Mouse (Mus musculus) NIH3T3 (cell line): Measurements from ENCODE around the gene Galnt6.

ENCODE experiments used
- DNase-seq: peaks from one replicate; pipeline ENCODE4 v3.0.0-alpha.2; 2012; ENCODE audit warnings: low read depth

The Galnt6 gene

DNA sequence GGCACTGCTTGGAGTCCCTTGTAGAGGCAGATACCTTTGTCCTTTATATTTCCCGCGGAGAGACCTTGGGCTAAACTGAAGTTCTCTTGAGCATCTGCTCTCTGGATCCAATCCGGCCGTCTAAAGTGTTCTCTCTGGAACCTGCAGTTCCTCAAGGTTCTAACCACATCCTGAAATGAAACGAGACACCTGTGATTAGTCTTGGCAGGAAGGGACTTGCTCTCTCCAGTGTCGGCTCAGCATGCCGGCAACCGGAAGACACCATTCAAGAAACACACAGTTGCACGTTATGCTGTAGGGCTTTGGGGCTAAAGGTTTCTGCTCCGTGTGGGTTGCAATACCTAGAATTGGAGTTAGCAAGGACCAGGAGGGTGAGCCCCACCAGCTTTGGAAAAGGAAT lies 9.1 kb downstream of the Galnt6 start:
- DNase-seq, result no peak

DNA sequence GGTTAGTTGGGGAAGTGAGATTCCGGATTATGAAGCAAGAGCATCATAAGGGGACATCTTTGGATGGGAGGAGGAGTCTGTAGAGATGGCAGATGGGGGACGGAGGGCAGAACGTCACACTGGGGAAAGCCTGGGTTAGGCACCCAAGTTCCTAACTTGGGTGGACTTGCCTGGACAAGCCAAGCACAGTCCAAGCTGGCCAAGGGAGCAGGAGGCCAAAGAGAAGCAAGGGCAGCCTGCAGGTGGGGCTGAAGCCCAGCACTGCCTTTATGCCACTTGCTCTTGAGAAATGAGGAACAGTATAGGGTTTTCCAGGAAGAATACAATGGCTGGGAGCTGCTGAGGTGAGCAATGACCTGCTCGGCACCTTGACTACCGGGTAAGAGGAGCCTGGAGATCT lies 10.0 kb downstream of the Galnt6 start:
- no peak for DNase-seq

DNA sequence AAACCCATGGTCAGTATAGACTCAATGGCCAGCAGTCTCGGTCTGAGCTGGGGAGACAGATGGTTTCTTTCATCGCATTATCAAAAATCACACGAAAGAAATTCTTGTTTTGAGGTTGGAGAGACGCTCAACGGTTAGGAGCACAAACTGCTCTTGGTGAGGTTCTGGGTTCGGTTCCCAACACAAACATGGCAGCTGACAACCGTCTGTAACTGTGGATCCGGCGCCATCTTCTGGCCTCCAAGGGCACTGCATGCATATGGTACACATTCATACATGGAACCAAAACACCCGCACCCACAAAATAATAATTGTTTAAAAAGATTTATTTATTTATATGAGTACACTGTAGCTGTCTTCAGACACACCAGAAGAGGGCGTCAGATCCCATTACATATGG lies 10.6 kb downstream of the Galnt6 start:
- DNase-seq, result peak; percentile 25

DNA sequence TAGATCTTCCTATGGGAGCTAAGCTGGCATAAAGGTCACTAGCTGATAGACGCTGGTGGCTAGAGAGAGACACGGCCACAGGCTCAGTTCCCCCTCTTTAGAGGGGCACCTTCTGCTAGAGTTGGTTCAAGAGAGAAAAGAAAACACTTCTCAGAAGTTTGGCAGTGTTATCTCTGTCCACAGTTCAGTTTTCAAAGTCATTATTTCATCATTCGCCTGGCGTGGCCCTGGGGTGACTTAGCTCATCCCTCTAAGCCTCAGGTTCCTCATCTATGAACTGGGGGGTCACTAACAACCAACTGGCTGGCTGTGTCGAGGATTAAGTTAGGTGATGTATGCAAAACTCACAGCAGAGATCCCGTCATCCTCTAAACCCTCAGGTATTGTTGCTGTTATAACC lies 11.2 kb downstream of the Galnt6 start:
- DNase-seq, result no peak

DNA sequence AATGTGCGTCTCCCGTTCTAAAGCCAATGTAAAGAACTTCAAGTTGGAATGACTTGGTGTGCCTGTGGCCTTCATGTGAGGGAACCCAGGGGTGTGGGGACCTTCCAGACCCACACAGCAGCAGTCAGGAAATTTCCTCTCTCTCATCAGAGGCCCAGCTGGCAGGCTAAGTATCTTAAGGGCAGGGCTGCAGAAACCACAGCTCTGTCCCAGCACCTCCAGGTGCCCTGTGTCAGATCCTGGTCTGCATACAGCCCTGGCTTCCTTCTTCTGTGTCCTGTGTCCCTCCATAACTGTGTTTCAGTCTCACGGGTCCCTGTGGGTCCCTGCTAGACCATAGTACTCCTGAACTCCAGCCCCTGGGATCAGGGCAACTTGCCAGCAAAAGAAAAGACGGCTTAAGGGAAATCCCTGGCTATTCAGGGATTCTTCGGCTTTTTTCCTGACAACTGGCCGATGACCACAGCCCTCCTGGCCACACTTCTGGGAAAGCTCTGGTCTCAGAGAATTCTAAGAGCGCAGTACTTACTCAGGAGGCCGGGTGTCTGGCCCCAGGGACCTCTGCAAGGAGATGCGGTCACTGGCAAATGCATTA lies 13.7 kb downstream of the Galnt6 start:
- no peak for DNase-seq

DNA sequence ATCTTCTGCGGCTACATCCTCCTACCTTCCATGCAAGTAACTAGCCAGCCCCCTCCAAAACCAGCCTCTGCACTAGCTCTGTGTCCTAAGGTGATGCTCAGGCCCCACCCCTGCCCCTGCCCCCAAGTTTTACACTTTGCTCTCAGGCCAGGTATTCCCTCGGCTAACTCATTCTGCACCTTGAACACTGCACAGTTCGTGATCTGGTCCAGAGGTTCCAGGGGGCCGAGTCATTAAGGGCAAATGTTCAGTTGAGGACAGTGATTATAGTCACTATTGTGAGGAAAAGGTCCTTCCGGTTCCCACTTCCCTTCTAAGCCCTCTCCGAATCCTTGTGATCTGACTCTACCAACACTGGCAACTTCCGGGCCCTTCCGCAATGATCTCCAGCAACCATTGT lies 14.7 kb downstream of the Galnt6 start:
- no peak for DNase-seq

DNA sequence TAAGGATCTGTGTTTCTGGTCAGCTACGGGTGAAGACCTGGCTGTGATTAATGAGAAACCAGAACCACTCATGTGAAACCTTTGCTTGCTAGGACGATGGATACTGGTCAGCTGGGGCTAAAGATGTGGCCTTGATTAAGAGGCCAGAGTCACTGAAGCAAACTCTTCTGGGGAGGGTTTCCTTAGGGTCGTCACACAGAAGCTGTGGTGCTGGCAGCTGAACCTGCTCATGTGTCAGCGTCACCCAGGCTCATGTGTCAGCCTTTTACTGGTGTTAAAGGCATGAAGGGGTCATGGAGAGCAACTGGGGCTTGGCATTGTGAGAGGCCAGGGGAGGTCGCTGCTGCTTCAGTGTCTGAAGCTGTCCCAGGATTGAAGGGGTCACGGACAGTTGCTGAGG lies 18.3 kb downstream of the Galnt6 start:
- no peak for DNase-seq

DNA sequence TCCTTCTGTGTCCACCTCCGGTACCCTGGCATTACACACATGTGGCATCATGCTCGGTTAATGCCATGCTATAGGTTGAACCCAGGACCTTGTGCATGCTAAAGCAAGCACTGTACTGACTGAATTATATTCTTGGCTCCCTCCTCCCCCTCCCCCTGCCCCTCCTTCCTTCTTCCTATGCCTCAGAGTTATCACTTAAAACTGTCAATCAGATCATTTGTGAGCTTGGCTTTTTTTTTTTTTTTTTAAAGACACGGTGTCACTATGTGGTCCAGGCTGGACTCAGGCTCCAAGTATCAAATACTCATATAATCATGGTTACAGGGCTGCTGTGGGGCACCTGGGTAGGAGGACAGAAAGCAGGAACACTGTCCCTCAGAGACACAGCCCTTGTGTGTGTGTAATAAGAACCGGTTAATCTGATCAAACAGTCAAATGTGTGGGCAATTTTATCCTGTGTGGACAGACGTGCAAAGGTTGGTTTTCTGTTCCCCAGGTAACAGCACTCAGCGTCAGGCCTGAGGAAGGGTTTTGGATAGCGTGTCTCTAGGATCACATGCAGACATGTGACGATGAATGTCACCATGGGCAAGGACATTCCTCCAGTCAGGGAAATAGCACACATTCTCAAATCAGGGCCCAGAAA lies 20.6 kb downstream of the Galnt6 start:
- DNase-seq, result no peak

DNA sequence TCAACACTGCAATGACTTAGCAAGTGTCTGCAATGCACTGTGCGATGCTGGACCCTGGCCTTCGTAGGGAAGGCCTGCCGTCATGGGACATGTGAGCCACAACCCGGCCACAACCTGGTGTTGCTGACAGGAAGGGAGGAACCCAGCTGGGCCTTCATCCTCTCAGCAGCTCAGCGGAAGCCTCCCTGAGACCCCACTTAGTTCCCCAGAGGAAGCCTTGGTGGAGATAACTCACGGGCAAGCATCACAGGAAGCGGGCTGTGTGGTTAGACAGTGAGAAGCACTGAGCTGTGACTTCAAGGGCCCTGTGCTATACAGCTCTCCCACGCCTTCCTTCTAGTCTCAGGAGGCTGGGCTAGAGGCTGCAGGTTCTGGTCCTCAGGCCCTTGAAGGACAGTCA lies 22.9 kb downstream of the Galnt6 start:
- no peak for DNase-seq

DNA sequence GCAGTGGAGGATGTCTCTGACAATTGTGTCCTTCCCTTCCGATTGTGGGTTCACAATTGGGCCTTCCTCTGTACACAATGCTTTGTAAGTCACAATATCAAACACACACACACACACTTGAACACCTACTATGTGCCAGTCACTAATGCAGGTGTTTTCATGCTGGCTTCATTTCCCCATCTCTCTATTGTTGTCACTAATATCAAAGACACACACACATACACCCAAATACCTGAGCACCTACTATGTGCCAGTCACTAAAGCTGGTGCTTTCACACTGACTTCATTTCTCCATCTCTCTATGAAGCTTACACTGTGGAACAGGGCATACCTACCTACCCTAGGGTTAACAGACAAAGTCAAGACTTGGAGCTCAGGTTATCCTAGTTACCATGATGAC lies 23.8 kb downstream of the Galnt6 start:
- no peak for DNase-seq

DNA sequence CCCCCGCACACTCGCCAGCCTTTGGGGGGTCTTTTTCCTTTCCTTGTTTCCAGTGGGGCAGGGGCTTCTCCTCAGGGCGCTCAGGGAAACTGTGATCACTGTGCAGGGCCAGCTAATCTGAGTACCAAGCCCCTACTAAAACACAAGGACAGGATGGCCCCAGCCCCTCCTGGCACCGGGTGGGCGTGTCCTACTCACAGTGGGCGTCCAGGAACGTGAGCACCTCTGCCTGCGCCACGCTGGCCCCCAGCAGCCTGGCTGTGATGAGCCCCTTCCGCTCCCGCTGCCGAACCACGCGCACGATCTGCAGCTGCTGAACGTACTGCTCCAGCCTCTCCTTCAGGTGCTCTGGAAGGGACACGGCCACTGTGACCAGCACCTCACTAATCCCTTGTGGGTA lies 25.3 kb downstream of the Galnt6 start:
- no peak for DNase-seq

DNA sequence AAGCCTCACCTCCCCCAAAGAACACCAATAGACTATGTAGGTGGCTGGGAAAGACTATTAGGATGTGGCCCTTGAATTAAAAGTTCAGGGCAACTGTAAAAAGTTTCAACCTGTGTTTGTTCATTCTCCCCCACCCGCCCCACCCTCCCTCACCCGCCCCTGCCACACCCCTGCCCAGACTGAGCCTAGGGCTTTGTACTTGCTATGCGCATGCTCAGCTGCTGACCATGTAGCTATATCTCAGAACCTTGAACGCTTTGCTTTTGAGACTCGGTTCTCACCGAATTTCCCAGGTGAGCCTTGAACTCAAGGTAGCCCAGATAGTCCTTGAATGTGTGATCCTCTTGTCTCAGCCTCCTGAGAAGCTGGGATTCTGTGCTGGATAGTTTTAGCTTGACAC lies 27.3 kb downstream of the Galnt6 start:
- no peak for DNase-seq

DNA sequence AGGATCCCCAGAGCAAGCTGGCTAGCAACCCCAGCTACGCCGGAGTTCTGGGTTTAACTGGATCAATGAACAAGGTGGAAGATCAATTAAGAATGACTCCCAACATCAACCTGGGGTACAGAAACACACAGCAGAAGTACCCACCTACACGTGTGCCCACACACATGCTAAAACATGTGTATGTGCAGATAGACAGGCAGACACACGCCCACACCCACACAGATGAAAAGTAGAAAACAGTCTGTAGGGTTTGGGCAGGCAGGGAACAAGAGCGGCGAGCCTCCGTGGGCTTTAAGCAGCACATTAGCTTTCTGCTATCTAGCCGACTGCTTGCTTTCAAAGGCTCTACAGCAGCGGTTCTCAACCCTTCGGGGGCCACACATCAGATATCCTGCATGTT lies 28.1 kb downstream of the Galnt6 start:
- DNase-seq, result no peak

DNA sequence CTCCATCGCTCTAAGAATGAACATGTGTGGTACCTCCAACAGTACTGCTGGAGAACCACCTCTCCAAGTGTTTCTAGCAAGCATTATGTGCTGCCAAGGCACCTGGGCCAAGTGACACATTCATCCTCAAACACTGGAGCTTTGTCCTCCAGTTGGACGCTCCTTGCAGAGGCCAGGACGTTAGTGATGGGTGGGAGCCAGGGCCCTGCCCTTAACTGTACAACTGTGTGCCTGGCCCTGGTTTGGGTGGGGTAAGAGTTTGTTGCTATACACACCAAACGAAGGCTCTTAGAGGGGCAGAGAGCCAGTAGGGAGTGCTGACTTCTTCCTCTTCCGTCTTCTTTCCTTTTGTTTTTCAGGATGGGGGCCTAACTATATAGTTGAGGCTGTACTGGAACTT lies 28.8 kb downstream of the Galnt6 start:
- DNase-seq, result no peak

DNA sequence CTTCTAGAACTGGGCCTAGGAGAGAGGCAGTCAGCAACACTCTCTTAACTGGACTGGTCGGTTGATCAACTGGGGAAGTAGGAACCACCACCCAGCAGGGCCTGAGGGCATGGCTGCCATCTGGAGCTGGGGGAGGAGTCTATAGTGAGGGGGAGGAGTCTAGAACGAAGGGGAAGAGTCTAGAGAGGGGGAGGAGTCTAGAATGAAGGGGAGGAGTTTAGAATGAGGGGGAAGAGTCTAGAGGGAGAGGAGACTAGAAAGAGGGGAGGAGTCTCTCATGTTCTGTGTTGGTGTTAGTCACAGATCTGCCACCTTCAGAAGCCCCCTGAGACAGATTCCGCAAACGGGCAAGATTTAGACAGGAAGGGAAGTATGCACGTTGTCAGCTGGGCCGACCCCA lies 29.8 kb downstream of the Galnt6 start:
- peak; percentile 18 for DNase-seq

DNA sequence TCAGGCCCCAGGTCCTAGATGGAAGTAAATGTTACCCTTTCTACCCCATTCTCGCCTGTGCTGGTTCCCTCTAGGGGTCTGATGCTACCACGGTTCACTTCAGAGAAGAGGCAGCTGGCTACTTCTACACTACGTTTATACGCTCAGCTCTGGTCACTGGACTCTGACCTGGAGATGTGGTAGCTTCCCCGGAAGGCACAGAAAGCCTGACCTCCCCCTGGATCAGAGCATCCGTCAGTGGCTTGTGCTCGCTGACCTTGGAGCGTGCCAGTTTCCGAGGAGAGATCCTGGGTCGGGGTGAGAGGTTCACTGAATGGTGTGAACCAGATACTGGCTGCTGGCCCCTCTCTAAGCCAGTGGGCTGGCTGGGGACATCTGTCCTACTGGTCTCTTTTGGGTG lies 31.1 kb downstream of the Galnt6 start:
- no peak for DNase-seq

DNA sequence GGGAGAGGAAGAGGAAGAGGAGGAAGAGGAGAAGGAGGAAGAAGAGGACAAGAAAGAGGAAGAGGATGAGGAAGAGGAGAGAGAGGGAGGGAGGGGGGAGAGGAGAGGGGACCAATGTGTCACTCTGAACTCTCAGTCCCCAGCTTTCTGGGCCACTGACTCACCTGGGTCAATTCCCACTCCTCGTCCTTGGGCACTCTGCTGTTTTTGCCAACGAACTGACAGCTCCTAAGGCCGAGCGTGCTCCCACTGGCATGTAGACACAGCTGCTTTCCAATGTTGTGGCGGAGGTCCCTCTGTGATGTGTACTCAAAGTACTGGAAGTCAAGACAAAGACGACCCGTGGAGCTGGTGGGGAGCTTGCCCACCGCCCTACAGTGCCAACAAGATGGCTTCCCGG lies 34.8 kb downstream of the Galnt6 start:
- DNase-seq, result no peak

DNA sequence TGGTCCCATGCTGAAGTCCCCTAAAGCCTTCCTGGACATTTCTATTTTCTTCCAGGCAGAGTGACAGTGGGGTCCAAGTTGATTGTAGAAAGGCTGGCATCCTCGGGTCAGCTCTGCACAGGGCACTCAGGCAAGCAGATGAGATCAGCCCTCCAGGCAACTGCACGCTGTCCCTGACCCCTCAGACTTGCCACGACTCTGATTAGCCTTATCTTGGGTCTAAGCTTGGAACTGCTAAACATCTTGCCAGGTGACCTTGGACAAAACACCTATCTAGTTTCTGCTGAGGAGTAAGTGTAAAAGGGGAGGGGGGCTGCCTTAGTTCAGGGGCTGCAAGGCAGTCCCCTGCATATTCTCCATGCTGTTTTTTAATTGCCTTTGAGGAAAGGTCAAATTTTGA lies 37.2 kb downstream of the Galnt6 start:
- no peak for DNase-seq

DNA sequence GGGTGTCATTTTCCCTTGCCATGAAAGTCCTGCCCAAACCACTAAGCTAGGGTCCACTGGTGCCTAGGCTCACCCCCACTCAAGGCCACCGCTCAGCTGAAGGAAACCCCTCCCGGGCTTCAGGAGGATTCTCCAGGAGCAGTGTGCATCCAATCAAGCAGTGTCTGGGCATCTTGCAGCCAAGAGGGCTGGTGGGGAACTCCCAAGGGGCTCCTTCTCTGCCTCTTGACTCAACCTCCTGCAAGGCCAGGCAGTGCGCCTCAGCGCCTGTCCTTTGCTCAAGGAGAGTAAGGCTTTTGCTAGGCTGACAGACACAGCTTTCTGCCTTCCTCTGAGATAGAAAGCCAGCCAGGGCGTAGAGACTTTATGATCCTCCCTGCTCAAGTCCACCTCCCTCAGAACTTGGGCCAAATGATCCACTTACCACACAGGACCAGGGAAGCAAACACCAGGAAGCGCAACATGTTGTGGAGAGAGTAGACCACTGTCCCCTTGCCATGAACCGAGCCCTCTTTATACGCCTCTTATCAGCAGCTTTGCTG lies 41.7 kb downstream of the Galnt6 start, which contains the start of gene Cela1:
TSS of gene Cela1 (minus strand) at position 492 of the 542 bp plus-strand sequence.
- peak; percentile 86 for DNase-seq

DNA sequence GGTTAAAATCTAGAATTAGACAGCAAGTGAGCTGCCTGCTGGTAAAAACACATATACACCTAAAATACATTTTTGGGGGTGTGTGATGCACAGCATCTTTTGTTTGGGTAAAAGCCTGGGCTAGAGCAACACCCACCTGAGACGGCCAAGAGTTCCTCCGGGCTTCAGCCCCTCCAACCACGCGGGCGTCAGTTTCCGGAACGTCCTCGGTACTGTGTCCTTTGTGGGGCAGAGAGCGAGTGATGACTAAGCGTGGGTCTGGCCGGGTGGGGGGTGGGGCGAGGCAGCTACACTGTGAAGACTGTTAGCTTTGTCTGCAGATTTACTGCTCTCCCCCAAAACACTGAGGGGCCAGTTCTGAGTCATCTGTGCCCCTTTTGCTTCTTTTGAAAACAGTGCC lies 42.2 kb downstream of the Galnt6 start:
- peak; percentile 88 for DNase-seq

DNA sequence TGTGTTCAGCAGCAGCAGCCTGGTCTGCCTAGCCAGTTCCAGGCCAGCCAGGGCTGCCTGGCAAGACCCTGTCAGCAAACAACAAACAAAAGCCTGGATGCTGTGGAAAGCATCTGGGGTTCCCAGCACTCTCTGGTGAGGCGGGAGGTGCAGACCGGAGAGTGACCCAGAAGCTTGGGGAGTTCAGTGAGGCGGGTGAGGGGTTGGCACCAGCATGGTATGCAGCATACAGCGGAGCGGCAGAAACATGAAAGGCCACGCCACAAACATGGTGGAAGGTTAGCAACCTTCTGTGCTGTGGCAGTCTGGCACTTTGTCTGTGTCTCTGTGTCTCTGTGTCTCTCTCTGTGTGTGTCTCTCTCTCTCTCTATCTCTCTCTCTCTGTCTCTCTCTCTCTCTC lies 42.7 kb downstream of the Galnt6 start:
- peak; percentile 37 for DNase-seq

DNA sequence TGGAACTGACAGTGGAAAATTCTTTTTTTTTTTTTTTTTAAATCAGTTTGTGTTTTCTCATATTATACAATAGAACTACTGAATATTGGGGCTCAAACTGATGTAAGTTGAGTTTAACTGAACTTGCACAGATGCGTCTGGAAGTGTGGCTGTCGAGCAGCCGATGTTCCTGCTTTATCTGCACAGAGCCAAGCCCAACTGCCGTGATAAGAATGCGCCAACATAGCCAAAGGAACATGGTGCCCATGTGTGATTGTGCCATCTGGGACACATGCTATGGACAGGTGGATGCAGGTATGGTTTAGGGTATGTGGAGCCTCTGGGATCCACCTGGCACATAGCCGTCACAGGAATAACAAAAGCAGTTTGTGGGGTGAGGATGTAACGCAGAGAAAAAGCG lies 43.3 kb downstream of the Galnt6 start:
- no peak for DNase-seq

DNA sequence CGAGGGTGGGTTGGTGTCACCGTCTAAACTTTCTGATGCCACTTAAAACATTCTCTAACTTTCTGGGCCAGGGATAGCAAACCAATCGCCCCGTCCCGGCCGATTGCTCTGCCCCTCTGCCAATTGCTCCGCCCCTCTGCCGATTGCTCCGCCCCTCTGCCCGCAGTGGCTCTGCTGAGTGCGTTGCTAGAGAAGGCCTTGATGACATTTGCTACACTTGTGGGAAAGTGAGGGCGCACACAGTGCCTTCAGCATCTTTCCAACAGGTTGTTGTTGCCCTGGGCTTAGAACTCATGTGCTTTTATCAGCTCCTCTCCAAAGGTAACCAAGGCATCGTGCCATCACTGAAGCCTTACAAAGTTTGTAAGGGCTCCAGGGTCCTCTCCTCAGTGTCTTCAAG lies 43.9 kb downstream of the Galnt6 start:
- DNase-seq, result no peak

DNA sequence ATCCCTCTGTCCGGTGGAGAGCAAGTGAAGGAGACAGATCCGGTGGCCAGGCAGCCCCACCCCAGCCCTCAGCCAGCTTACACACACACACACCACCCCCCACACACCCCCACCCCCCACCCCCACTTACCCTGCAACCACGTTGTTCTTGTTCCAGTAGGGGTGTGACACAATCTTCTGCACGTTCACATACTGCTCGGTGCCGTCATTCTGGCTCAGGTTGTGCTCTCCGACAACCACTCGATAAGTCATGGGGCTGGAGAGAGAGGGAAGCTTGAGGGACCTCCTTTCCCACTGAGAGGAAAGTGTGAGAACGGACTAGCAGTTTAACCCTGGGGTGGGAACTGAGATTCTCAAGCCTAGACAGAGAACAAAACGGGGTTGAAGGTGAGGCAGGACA lies 44.7 kb downstream of the Galnt6 start:
- no peak for DNase-seq
